Mouse (Mus musculus) lung, embryonic 15.5 days (tissue): ENCODE results near the gene Usp30. TPM values are rescaled to one million over a fixed set of nuclear protein-coding genes. Genes with fewer than 3 reads are reported as not detected.

Experiments used
- ATAC-seq: fragments of 200-750 bp; cut with Nextera tagmentation; 2 replicates; pipeline ENCODE4 v1.8.0; 2017; ENCODE audit warnings: moderate number of reproducible peaks, borderline replicate concordance; ENCODE audit not compliant: low FRiP score, low TSS enrichment; ENCODE audit errors: extremely low read depth
- H3K27ac ChIP-seq: fragments of 300-500 bp; sonication (generic); 2 replicates; pipeline ENCODE4 v1.5.1; 2015; ENCODE audit warnings: moderate library complexity, mild to moderate bottlenecking, inconsistent platforms
- H3K27me3 ChIP-seq: fragments of 300-500 bp; sonication (generic); 2 replicates; pipeline ENCODE4 v1.6.1; 2015; ENCODE audit warnings: inconsistent platforms
- H3K36me3 ChIP-seq: fragments of 300-500 bp; sonication (generic); 2 replicates; pipeline ENCODE4 v1.6.1; 2015; ENCODE audit warnings: inconsistent platforms
- H3K4me1 ChIP-seq: fragments of 300-500 bp; sonication (generic); 2 replicates; pipeline ENCODE4 v1.6.1; 2015; ENCODE audit warnings: inconsistent platforms
- H3K4me2 ChIP-seq: fragments of 300-500 bp; sonication (generic); 2 replicates; pipeline ENCODE4 v1.6.1; 2015; ENCODE audit warnings: inconsistent platforms, mild to moderate bottlenecking, moderate library complexity
- H3K4me3 ChIP-seq: fragments of 300-500 bp; sonication (generic); 2 replicates; pipeline ENCODE4 v1.5.1; 2015; ENCODE audit warnings: mild to moderate bottlenecking, inconsistent platforms
- H3K9ac ChIP-seq: fragments of 300-500 bp; sonication (generic); 2 replicates; pipeline ENCODE4 v1.6.1; 2015; ENCODE audit warnings: inconsistent platforms
- H3K9me3 ChIP-seq: fragments of 300-500 bp; sonication (generic); 2 replicates; pipeline ENCODE4 v1.6.1; 2016; ENCODE audit warnings: inconsistent platforms
- WGBS: fragments of 180-500 bp; shearing (Covaris S2); methylation state at CpG from one replicate; pipeline ENCODE4 v1.1.7; 2015; 5-methylcytosine and 5-hydroxymethylcytosine counted together
- polyA plus RNA-seq: library from polyadenylated mRNA; unstranded; fragments of >200 nt; fragmentation: Nextera tagmentation; extraction: Ambion mirVana; gene quantifications from 2 replicates; pipeline ENCODE4 v1.2.1, GENCODE M21; 2015

Usp30 gene
- polyA plus RNA-seq, 1 experiment from 2014 or later = 13.2 TPM

GRCm38 (mm10) chr5:114173877-114174581 is 108.8 kb downstream of the Usp30 start:
- H3K9me3 ChIP-seq = no peaks in the 10 kb centered on the region
- H3K4me3 ChIP-seq = no peak overlapping the region
- peaks cover 23% of the 10 kb centered on the region for H3K4me1 ChIP-seq
- no peaks in the 10 kb centered on the region for H3K36me3 ChIP-seq
- WGBS = 19% methylated on average over 16 of the region's 16 CpGs
- H3K27me3 ChIP-seq = no peaks in the 10 kb centered on the region
- no peak overlapping the region for H3K9ac ChIP-seq
- ATAC-seq = no peak
- H3K4me2 ChIP-seq = peak overlapping the region; percentile 89
- H3K27ac ChIP-seq = no peak overlapping the region

Other genes starting within 250 kb of the Usp30 start
- 4.6 and 8.2 TPM in 2 replicates for gene Selplg, start 232.8 kb upstream of the Usp30 start, polyA plus RNA-seq
- gene Coro1c, start 156.7 kb upstream of the Usp30 start, polyA plus RNA-seq = 143 and 144 TPM in 2 replicates
- 15.7 and 16.6 TPM in 2 replicates for gene Ssh1, start 71.6 kb upstream of the Usp30 start, polyA plus RNA-seq
- not detected in 2 replicates for gene Dao, start 61.8 kb upstream of the Usp30 start, polyA plus RNA-seq
- 0.28 and 0.44 TPM in 2 replicates for gene Svop, start 26.1 kb downstream of the Usp30 start, polyA plus RNA-seq
- gene Alkbh2, start 62.8 kb downstream of the Usp30 start, polyA plus RNA-seq = 9.5 and 10.3 TPM in 2 replicates
- 50.9 and 51.8 TPM in 2 replicates for gene Ung, start 64.9 kb downstream of the Usp30 start, polyA plus RNA-seq
- 1.7 and 2.4 TPM in 2 replicates for gene Acacb, start 81.1 kb downstream of the Usp30 start, polyA plus RNA-seq
- gene Foxn4, start 208.3 kb downstream of the Usp30 start, polyA plus RNA-seq = 1.4 and 1.7 TPM in 2 replicates
- 3.5 and 4.6 TPM in 2 replicates for gene Myo1h, start 223.7 kb downstream of the Usp30 start, polyA plus RNA-seq